ENCODE assay signal across 11 mouse cellular contexts in genomic region chr14:20165413-20165812, GRCm38 (mm10). TPM values are rescaled to one million over a fixed set of nuclear protein-coding genes. Genes with fewer than 3 reads are reported as not detected.
A peak's percentile ranks its signal among the peaks of the same experiment; 100 is the strongest.
DNase-seq lines count a peak whose midpoint lies in the region; ATAC-seq lines count a peak whose summit lies in the region.
"Had no signal": no experiment of that assay in that cellular context is flagged by ENCODE, and none has a peak within 500 bp of the region (broad histone marks: within the 10 kb centered on the region; RNA-seq: fewer than 3 reads in every experiment).

No protein-coding gene starts in this region.

- H3K9ac ChIP-seq in heart, embryonic 12.5 days = no peak overlapping the region
- no peak overlapping the region; the same call in 1 of the 2 replicates for H3K9ac ChIP-seq in kidney, embryonic 14.5 days (ENCODE audit: low read depth, low read length)
- no peak overlapping the region for H3K9ac ChIP-seq in lung, embryonic 16.5 days (ENCODE audit: low read length)
- H3K9ac ChIP-seq: neural tube, embryonic 15.5 days had no signal

- WGBS in heart, embryonic 10.5 days = 41% methylated on average over 1 of the region's 1 CpGs
- WGBS in heart, embryonic 12.5 days = 50% methylated on average over 1 of the region's 1 CpGs
- WGBS in kidney, embryonic 14.5 days = 28% methylated on average over 1 of the region's 1 CpGs
- 55% methylated on average over 1 of the region's 1 CpGs for WGBS in lung, embryonic 16.5 days

- H3K4me2 ChIP-seq in heart, embryonic 12.5 days = no peak overlapping the region
- no peak overlapping the region for H3K4me2 ChIP-seq in kidney, embryonic 14.5 days (replicated peaks; ENCODE audit: low read depth, low read length)
- no peak overlapping the region for H3K4me2 ChIP-seq in lung, embryonic 16.5 days (ENCODE audit: low read depth, low read length)
- H3K4me2 ChIP-seq: neural tube, embryonic 15.5 days had no signal

- H3K4me1 ChIP-seq in heart, embryonic 10.5 days = peaks cover 25% of the 10 kb centered on the region
- H3K4me1 ChIP-seq in heart, embryonic 12.5 days (replicated peaks) = peaks cover 25% of the 10 kb centered on the region
- peaks cover 38% of the 10 kb centered on the region for H3K4me1 ChIP-seq in kidney, embryonic 14.5 days (ENCODE audit: control insufficient read depth, insufficient read depth, low read length)
- peaks cover 26% of the 10 kb centered on the region for H3K4me1 ChIP-seq in lung, embryonic 16.5 days (replicated peaks; ENCODE audit: control insufficient read depth, insufficient read depth, low read length)
- H3K4me1 ChIP-seq: neural tube, embryonic 15.5 days had no signal

- DNase-seq in heart, adult 11 months = peak; percentile 94
- DNase-seq in heart, embryonic 10.5 days (ENCODE audit: low spot score) = no peak
- no peak for DNase-seq in spleen, postnatal 14 days (ENCODE audit: low spot score in 2 of 2)
- no peak for DNase-seq in natural killer cell, adult 2 months (ENCODE audit: low spot score in 2 of 2)
- no peak for DNase-seq in layer of hippocampus, postnatal 25 days (ENCODE audit: extremely low spot score in 1 of 2, low spot score in 1 of 2)

- no peaks in the 10 kb centered on the region for H3K27me3 ChIP-seq in heart, embryonic 10.5 days (ENCODE audit: insufficient read depth, poor library complexity, severe bottlenecking)
- H3K27me3 ChIP-seq in heart, embryonic 12.5 days (replicated peaks) = no peaks in the 10 kb centered on the region
- no peaks in the 10 kb centered on the region for H3K27me3 ChIP-seq in kidney, embryonic 14.5 days (ENCODE audit: control insufficient read depth, insufficient read depth, low read length)
- H3K27me3 ChIP-seq in lung, embryonic 16.5 days (ENCODE audit: control insufficient read depth, insufficient read depth, low read depth, low read length) = no peaks in the 10 kb centered on the region
- H3K27me3 ChIP-seq: neural tube, embryonic 15.5 days had no signal

- H3K27ac ChIP-seq in heart, embryonic 10.5 days = no peak overlapping the region
- H3K27ac ChIP-seq in heart, embryonic 12.5 days (ENCODE audit: poor library complexity, severe bottlenecking) = no peak overlapping the region
- peak overlapping the region; percentile 38; the same call in 1 of the 2 replicates for H3K27ac ChIP-seq in kidney, embryonic 14.5 days (ENCODE audit: low read depth, low read length)
- H3K27ac ChIP-seq in lung, embryonic 16.5 days (ENCODE audit: low read length) = no peak overlapping the region
- H3K27ac ChIP-seq: neural tube, embryonic 15.5 days had no signal

- peak; percentile 69 for ATAC-seq in heart, embryonic 12.5 days (ENCODE audit: insufficient number of reproducible peaks, low FRiP score)
- peak; percentile 10; the same call in 1 of the 2 replicates for ATAC-seq in kidney, embryonic 14.5 days (ENCODE audit: low FRiP score, low TSS enrichment)
- ATAC-seq in lung, embryonic 16.5 days (ENCODE audit: low read depth) = peak; percentile 81
- ATAC-seq: CD4-positive, CD25-positive, alpha-beta regulatory T cell, adult 4 months; forebrain, embryonic 14.5 days had no signal

- no peaks in the 10 kb centered on the region for H3K9me3 ChIP-seq in heart, embryonic 10.5 days
- no peaks in the 10 kb centered on the region for H3K9me3 ChIP-seq in heart, embryonic 12.5 days (replicated peaks)
- no peaks in the 10 kb centered on the region for H3K9me3 ChIP-seq in kidney, embryonic 14.5 days (ENCODE audit: control insufficient read depth, low read length)
- no peaks in the 10 kb centered on the region for H3K9me3 ChIP-seq in lung, embryonic 16.5 days (ENCODE audit: control insufficient read depth, low read length)
- H3K9me3 ChIP-seq: neural tube, embryonic 15.5 days had no signal

- H3K36me3 ChIP-seq in heart, embryonic 10.5 days = no peaks in the 10 kb centered on the region
- H3K36me3 ChIP-seq in heart, embryonic 12.5 days = no peaks in the 10 kb centered on the region
- no peaks in the 10 kb centered on the region for H3K36me3 ChIP-seq in kidney, embryonic 14.5 days (ENCODE audit: control insufficient read depth, insufficient read depth, low read length)
- H3K36me3 ChIP-seq in lung, embryonic 16.5 days (ENCODE audit: control insufficient read depth, insufficient read depth, low read length) = no peaks in the 10 kb centered on the region
- H3K36me3 ChIP-seq: neural tube, embryonic 15.5 days had no signal

- H3K4me3 ChIP-seq in heart, embryonic 10.5 days = no peak overlapping the region
- H3K4me3 ChIP-seq in heart, embryonic 12.5 days = no peak overlapping the region
- H3K4me3 ChIP-seq in kidney, embryonic 14.5 days (ENCODE audit: low read length) = no peak overlapping the region
- H3K4me3 ChIP-seq in lung, embryonic 16.5 days (ENCODE audit: low read length) = no peak overlapping the region
- H3K4me3 ChIP-seq: neural tube, embryonic 15.5 days had no signal

RNA-seq across cellular contexts. Expression of gene Kcnk5, which starts 16.2 kb away (rescaled TPM):
- polyA plus RNA-seq in heart, embryonic 10.5 days (2016; fragmentation: Nextera tagmentation; extraction: Ambion mirVana) = 4.4 and 7.1 TPM in 2 replicates
- 3.5 and 3.6 TPM in 2 replicates for polyA plus RNA-seq in heart, embryonic 12.5 days (2016; fragmentation: Nextera tagmentation; extraction: Ambion mirVana)
- 4.7 and 12.2 TPM in 2 replicates for polyA plus RNA-seq in kidney, embryonic 14.5 days (2014; fragmentation: Nextera tagmentation; extraction: Ambion mirVana)
- 13.7 and 14.2 TPM in 2 replicates for polyA plus RNA-seq in lung, embryonic 16.5 days (2015; fragmentation: Nextera tagmentation; extraction: Ambion mirVana)
- total RNA-seq in layer of hippocampus, postnatal 25 days (2021) = under 1 TPM; 0.42 to 0.57 TPM

RNA-seq across cellular contexts. Expression of gene Saysd1, which starts 27.1 kb away (rescaled TPM):
- polyA plus RNA-seq in heart, embryonic 10.5 days (2016; fragmentation: Nextera tagmentation; extraction: Ambion mirVana) = 7.8 and 10.5 TPM in 2 replicates
- 7.3 and 7.9 TPM in 2 replicates for polyA plus RNA-seq in heart, embryonic 12.5 days (2016; fragmentation: Nextera tagmentation; extraction: Ambion mirVana)
- 11.2 and 13.7 TPM in 2 replicates for polyA plus RNA-seq in kidney, embryonic 14.5 days (2014; fragmentation: Nextera tagmentation; extraction: Ambion mirVana)
- 12.4 and 13.1 TPM in 2 replicates for polyA plus RNA-seq in lung, embryonic 16.5 days (2015; fragmentation: Nextera tagmentation; extraction: Ambion mirVana)
- total RNA-seq in layer of hippocampus, postnatal 25 days (2021) = 1 to 10 TPM; 5.5 to 6.0 TPM

Comparison
In these comparisons a context has a peak if more than half of its experiments do, and no peak if none do; other contexts are left out.
1. ATAC-seq: peak in every context shown above with its lines; median percentile 81 in lung, embryonic 16.5 days; 69 in heart, embryonic 12.5 days; 10 in kidney, embryonic 14.5 days.